Mouse (Mus musculus) heart, postnatal 0 days (tissue): ENCODE measurements around the gene Pdcd1lg2.

Source experiments
- CTCF ChIP-seq: IDR thresholded peaks from 2 replicates; pipeline ENCODE4 v1.5.1; 2016; ENCODE audit warnings: antibody characterized with exemption, control low read depth, low read depth
- EP300 ChIP-seq: IDR thresholded peaks from 2 replicates; pipeline ENCODE4 v1.6.1; 2016; ENCODE audit warnings: antibody characterized with exemption, low read depth

- TF ChIP-seq CTCF (no peak), EP300 (no peak)
Observed at GRCm38 (mm10) chr19:29439242-29439641, 28.5 kb downstream of the Pdcd1lg2 start.
